Mouse (Mus musculus) embryonic fibroblast, embryonic 13.5 days (primary cell): ENCODE measurements around the gene Rd3.

Experiments used
- CTCF ChIP-seq: IDR thresholded peaks from 2 replicates; pipeline ENCODE4 v1.5.1; 2011; ENCODE audit warnings: mild to moderate bottlenecking, control low read depth, low read length, moderate library complexity, borderline replicate concordance; ENCODE audit not compliant: insufficient read depth
- POLR2A ChIP-seq: IDR thresholded peaks from 2 replicates; pipeline ENCODE4 v1.6.1; 2011; ENCODE audit warnings: low read depth, mild to moderate bottlenecking, control low read depth, low read length, moderate library complexity

DNA sequence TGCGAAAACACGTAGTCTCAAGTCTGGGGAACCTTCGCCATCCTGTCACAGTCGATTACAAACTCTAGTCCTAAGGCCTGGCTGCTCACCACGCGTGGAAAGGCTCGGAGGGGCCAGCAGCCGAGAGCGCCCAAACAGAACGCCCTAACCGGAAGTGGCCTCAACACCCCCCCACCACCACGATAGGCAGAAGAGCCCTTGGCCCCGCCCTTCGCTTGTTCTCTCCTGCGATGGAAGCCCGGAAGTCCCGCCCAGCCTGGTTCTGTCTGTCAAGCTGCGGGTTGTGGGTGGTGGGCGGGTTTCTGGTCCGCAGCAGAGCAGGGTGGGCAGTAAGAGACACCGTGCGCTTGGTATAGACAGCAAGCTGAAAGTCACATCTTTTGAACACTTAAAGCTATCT lies 12.8 kb downstream of the Rd3 start:
- TF ChIP-seq POLR2A (peak; percentile 93), CTCF (no peak)
